Mouse (Mus musculus): ENCODE measurements at regions not wholly inside any gene's neighbourhood (a gene's known extent, or its start where the extent isn't known, plus 50 kb on each side); places are given as distances from the start of the nearest gene placed in this dataset.

DNA sequence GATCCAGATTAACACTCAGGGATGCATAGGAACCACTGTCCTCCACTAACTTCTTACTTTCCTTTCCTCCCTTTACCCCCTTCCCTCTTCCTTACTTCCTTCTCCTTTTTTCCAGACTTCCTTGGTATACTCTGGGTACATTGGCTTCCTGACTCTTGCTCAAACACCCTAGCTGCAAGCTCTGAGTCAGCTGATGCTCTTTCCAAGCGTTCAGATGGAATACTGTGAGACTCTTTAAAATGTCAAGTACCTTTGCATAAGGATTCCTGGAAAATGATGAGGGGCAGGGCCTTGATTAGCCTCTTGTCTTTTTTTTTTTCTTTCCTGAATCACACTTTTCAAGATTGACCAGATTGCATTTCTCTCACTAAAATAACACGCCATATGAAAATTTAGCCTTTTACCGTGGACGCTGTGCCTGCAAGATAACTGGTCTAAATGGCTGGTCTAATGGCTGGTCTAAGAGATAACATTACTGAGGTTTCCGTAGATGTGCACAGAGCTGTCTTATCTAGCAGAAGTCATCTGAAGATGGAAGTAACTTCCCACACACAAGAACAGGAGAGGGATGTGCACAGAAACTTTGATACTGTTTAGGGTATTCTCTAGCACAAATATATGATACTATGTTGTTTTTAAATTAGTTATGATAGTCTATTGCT lies 404.9 kb downstream of the Rprm start:
- no peak overlapping the region for H3K4me3 ChIP-seq (ENCODE audit: low read depth, low read length)
- H3K9ac ChIP-seq (ENCODE audit: low read length) = no peak overlapping the region
- ATAC-seq (ENCODE audit: low FRiP score, low TSS enrichment) = no peak
- no peak overlapping the region for H3K4me2 ChIP-seq (replicated peaks; ENCODE audit: low read depth)
- WGBS = 83% methylated on average over 5 of the region's 5 CpGs
- H3K27ac ChIP-seq (replicated peaks) = no peak overlapping the region
- H3K9me3 ChIP-seq (ENCODE audit: control insufficient read depth, low read length) = no peaks in the 10 kb centered on the region
- H3K36me3 ChIP-seq (ENCODE audit: control insufficient read depth, insufficient read depth, low read length) = no peaks in the 10 kb centered on the region
- no peaks in the 10 kb centered on the region for H3K27me3 ChIP-seq (ENCODE audit: control insufficient read depth, insufficient read depth, low read length)
- DNase-seq (ENCODE audit: low spot score) = no peak
- TF ChIP-seq EP300 (optimal IDR thresholded peaks at IDR 0.05) (no peak), CTCF (IDR thresholded peaks at IDR 0.05; ENCODE audit: low read depth) (no peak)
- H3K4me1 ChIP-seq (replicated peaks; ENCODE audit: control insufficient read depth, insufficient read depth) = no peaks in the 10 kb centered on the region

- ATAC-seq (ENCODE audit: low FRiP score, low TSS enrichment) (no peak), DNase-seq (ENCODE audit: low spot score) (no peak)
- H3K27me3 ChIP-seq (ENCODE audit: control insufficient read depth, insufficient read depth, low read length) = no peaks in the 10 kb centered on the region
- no peak overlapping the region for H3K4me3 ChIP-seq (ENCODE audit: low read depth, low read length)
- no peak overlapping the region for H3K27ac ChIP-seq (replicated peaks)
- no peak overlapping the region for H3K9ac ChIP-seq (ENCODE audit: low read length)
- H3K9me3 ChIP-seq (ENCODE audit: control insufficient read depth, low read length) = no peaks in the 10 kb centered on the region
- H3K4me1 ChIP-seq (replicated peaks; ENCODE audit: control insufficient read depth, insufficient read depth) = no peaks in the 10 kb centered on the region
- TF ChIP-seq CTCF (IDR thresholded peaks at IDR 0.05; ENCODE audit: low read depth) = no peak
- no peak for TF ChIP-seq EP300 (optimal IDR thresholded peaks at IDR 0.05)
- no peak overlapping the region for H3K4me2 ChIP-seq (replicated peaks; ENCODE audit: low read depth)
- 15% methylated on average over 4 of the region's 4 CpGs for WGBS
- no peaks in the 10 kb centered on the region for H3K36me3 ChIP-seq (ENCODE audit: control insufficient read depth, insufficient read depth, low read length)
These were observed 402.8 kb downstream of the Rprm start for GRCm38 (mm10) chr2:53682599-53682998.

DNA sequence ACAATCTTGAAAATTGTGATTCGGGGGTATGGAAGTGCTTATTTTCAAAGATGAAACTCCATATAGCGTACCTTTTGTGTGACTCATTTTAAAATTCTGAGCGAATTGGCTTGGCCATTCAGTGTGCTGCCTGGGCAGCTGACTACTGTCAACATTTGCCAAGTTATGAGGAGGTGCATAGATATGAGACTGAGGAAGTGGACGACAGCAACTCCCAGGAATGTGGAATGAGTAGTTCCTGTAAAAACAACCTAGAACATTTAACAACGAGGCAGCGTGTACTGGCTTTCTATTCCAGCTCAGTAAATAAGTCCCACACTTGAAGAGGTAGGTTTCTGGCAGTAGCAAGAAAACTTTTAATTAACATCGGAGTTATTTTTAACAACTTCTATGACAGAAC lies 398.1 kb downstream of the Rprm start:
- 48% methylated on average over 7 of the region's 7 CpGs for WGBS
- TF ChIP-seq EP300 (optimal IDR thresholded peaks at IDR 0.05) (no peak), CTCF (IDR thresholded peaks at IDR 0.05; ENCODE audit: low read depth) (no peak)
- H3K36me3 ChIP-seq (ENCODE audit: control insufficient read depth, insufficient read depth, low read length) = no peaks in the 10 kb centered on the region
- H3K4me3 ChIP-seq (ENCODE audit: low read depth, low read length) = no peak overlapping the region
- ATAC-seq (ENCODE audit: low FRiP score, low TSS enrichment) = peak; percentile 84; the same call in 1 of the 2 replicates
- H3K9me3 ChIP-seq (ENCODE audit: control insufficient read depth, low read length) = no peaks in the 10 kb centered on the region
- H3K4me2 ChIP-seq (replicated peaks; ENCODE audit: low read depth) = no peak overlapping the region
- H3K9ac ChIP-seq (ENCODE audit: low read length) = no peak overlapping the region
- H3K27ac ChIP-seq (replicated peaks) = no peak overlapping the region
- H3K4me1 ChIP-seq (replicated peaks; ENCODE audit: control insufficient read depth, insufficient read depth) = no peaks in the 10 kb centered on the region
- DNase-seq (ENCODE audit: low spot score) = peak; percentile 18
- no peaks in the 10 kb centered on the region for H3K27me3 ChIP-seq (ENCODE audit: control insufficient read depth, insufficient read depth, low read length)

DNA sequence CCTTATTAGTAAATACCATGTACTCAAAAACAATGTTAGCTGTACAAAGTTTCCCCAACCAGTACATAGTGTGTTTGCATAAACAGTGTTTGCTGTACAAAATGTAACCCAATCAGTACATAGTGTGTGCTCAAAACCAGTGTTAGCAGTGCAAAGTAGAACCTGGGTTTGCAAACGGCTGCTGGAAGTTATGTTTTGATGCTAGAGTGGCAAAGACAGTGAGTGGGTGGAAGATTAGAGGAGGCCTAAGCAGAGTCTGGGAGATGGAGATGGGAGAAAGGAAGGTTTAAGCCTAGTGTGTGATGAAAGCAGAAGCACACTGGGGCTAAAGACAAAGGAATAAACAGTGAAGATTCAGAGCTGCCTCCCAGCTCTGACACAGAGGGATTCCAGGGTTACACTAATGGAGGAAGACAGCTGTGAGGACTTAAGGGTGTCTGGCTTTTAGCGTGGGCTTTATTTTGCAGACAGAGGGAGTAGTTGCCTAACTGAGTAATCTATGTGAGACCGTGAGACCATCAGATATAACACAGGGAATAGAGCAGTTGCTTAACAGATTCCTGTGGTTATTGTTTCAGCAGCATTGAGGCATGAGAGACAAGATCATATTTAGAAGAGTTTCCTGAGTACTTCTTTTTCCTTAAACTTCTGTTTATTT lies 396.0 kb downstream of the Rprm start:
- H3K9ac ChIP-seq (ENCODE audit: low read length) = no peak overlapping the region
- ATAC-seq (ENCODE audit: low FRiP score, low TSS enrichment) (no peak; the same call in 1 of the 2 replicates), DNase-seq (ENCODE audit: low spot score) (no peak)
- H3K9me3 ChIP-seq (ENCODE audit: control insufficient read depth, low read length) = no peaks in the 10 kb centered on the region
- no peaks in the 10 kb centered on the region for H3K4me1 ChIP-seq (replicated peaks; ENCODE audit: control insufficient read depth, insufficient read depth)
- TF ChIP-seq EP300 (optimal IDR thresholded peaks at IDR 0.05) (no peak), CTCF (IDR thresholded peaks at IDR 0.05; ENCODE audit: low read depth) (peak; percentile 59)
- H3K27ac ChIP-seq (replicated peaks) = no peak overlapping the region
- H3K27me3 ChIP-seq (ENCODE audit: control insufficient read depth, insufficient read depth, low read length) = no peaks in the 10 kb centered on the region
- H3K4me3 ChIP-seq (ENCODE audit: low read depth, low read length) = no peak overlapping the region
- 21% methylated on average over 3 of the region's 3 CpGs for WGBS
- no peaks in the 10 kb centered on the region for H3K36me3 ChIP-seq (ENCODE audit: control insufficient read depth, insufficient read depth, low read length)
- H3K4me2 ChIP-seq (replicated peaks; ENCODE audit: low read depth) = no peak overlapping the region

- no peak for TF ChIP-seq CTCF (IDR thresholded peaks at IDR 0.05; ENCODE audit: low read depth)
- TF ChIP-seq EP300 (optimal IDR thresholded peaks at IDR 0.05) = no peak
- H3K4me2 ChIP-seq (replicated peaks; ENCODE audit: low read depth) = no peak overlapping the region
- no peak overlapping the region for H3K27ac ChIP-seq (replicated peaks)
- 69% methylated on average over 5 of the region's 5 CpGs for WGBS
- H3K4me1 ChIP-seq (replicated peaks; ENCODE audit: control insufficient read depth, insufficient read depth) = no peaks in the 10 kb centered on the region
- DNase-seq (ENCODE audit: low spot score) = no peak
- no peak for ATAC-seq (ENCODE audit: low FRiP score, low TSS enrichment)
- H3K9me3 ChIP-seq (ENCODE audit: control insufficient read depth, low read length) = no peaks in the 10 kb centered on the region
- H3K36me3 ChIP-seq (ENCODE audit: control insufficient read depth, insufficient read depth, low read length) = no peaks in the 10 kb centered on the region
- no peak overlapping the region for H3K9ac ChIP-seq (ENCODE audit: low read length)
- no peaks in the 10 kb centered on the region for H3K27me3 ChIP-seq (ENCODE audit: control insufficient read depth, insufficient read depth, low read length)
- H3K4me3 ChIP-seq (ENCODE audit: low read depth, low read length) = no peak overlapping the region
These were observed 393.7 kb downstream of the Rprm start for GRCm38 (mm10) chr2:53691580-53692118.

- H3K27me3 ChIP-seq (ENCODE audit: control insufficient read depth, insufficient read depth, low read length) = no peaks in the 10 kb centered on the region
- H3K27ac ChIP-seq (replicated peaks) = no peak overlapping the region
- H3K4me2 ChIP-seq (replicated peaks; ENCODE audit: low read depth) = no peak overlapping the region
- H3K9ac ChIP-seq (ENCODE audit: low read length) = no peak overlapping the region
- H3K9me3 ChIP-seq (ENCODE audit: control insufficient read depth, low read length) = no peaks in the 10 kb centered on the region
- H3K4me1 ChIP-seq (replicated peaks; ENCODE audit: control insufficient read depth, insufficient read depth) = no peaks in the 10 kb centered on the region
- ATAC-seq (ENCODE audit: low FRiP score, low TSS enrichment) = no peak
- TF ChIP-seq CTCF (IDR thresholded peaks at IDR 0.05; ENCODE audit: low read depth) (no peak), EP300 (optimal IDR thresholded peaks at IDR 0.05) (no peak)
- H3K36me3 ChIP-seq (ENCODE audit: control insufficient read depth, insufficient read depth, low read length) = no peaks in the 10 kb centered on the region
- WGBS = 54% methylated on average over 3 of the region's 3 CpGs
- no peak for DNase-seq (ENCODE audit: low spot score)
- H3K4me3 ChIP-seq (ENCODE audit: low read depth, low read length) = no peak overlapping the region
These were observed 374.1 kb downstream of the Rprm start for GRCm38 (mm10) chr2:53711213-53711612.
